ENCODE assay signal across 21 mouse cellular contexts in genomic region chr10:87652139-87652740, GRCm38 (mm10).
DNase-seq lines count a peak whose midpoint lies in the region; ATAC-seq and TF ChIP-seq lines count a peak whose summit lies in the region.
"Had no signal": no experiment of that assay in that cellular context is flagged by ENCODE, and none has a peak within 500 bp of the region (broad histone marks: within the 10 kb centered on the region; RNA-seq: fewer than 3 reads in every experiment).

No protein-coding gene starts in this region.

- peak; percentile 83; the same call in 1 of the 2 replicates for ATAC-seq in hindbrain, embryonic 15.5 days (ENCODE audit: low FRiP score, low read depth)
- no peak for ATAC-seq in hindbrain, embryonic 11.5 days (ENCODE audit: low FRiP score)
- ATAC-seq in midbrain, postnatal 0 days (ENCODE audit: low FRiP score): no peak
- no peak for ATAC-seq in midbrain, embryonic 11.5 days (ENCODE audit: low FRiP score)
- ATAC-seq: CD4-positive, CD25-positive, alpha-beta regulatory T cell, adult 4 months; forebrain, postnatal 0 days had no signal

- no peak overlapping the region for H3K27ac ChIP-seq in cerebellum, adult 2 months (ENCODE audit: insufficient read depth, low read length)
- H3K27ac ChIP-seq in hindbrain, embryonic 15.5 days (replicated peaks): no peak overlapping the region
- H3K27ac ChIP-seq in hindbrain, embryonic 11.5 days (ENCODE audit: low read depth, low read length): no peak overlapping the region
- no peak overlapping the region for H3K27ac ChIP-seq in midbrain, postnatal 0 days (ENCODE audit: low read depth, low read length)
- H3K27ac ChIP-seq in midbrain, embryonic 11.5 days (ENCODE audit: low read depth, low read length): no peak overlapping the region
- H3K27ac ChIP-seq: embryonic facial prominence, embryonic 13.5 days; liver, embryonic 14.5 days had no signal

- DNase-seq in cerebellum, postnatal 10 days: peak; percentile 45 to 65
- no peak for DNase-seq in cerebellum, adult 2 months
- no peak for DNase-seq in hindbrain, embryonic 11.5 days (ENCODE audit: low spot score)
- peak; percentile 69 for DNase-seq in midbrain, postnatal 0 days (ENCODE audit: low spot score)
- no peak for DNase-seq in midbrain, embryonic 11.5 days (ENCODE audit: low spot score, missing footprints)
- no peak for DNase-seq in adrenal gland, postnatal 10 days
- DNase-seq in right cerebral cortex, adult 2 months (ENCODE audit: low spot score in 2 of 2): no peak
- DNase-seq: forebrain, postnatal 0 days; heart, postnatal 14 days; kidney, postnatal 4 days; lung, postnatal 14 days; right cerebral cortex, postnatal 14 days; thymus, postnatal 14 days had no signal

- no peaks in the 10 kb centered on the region for H3K36me3 ChIP-seq in hindbrain, embryonic 15.5 days
- no peaks in the 10 kb centered on the region for H3K36me3 ChIP-seq in hindbrain, embryonic 11.5 days (ENCODE audit: control insufficient read depth, insufficient read depth, low read length)
- no peaks in the 10 kb centered on the region for H3K36me3 ChIP-seq in midbrain, postnatal 0 days (ENCODE audit: insufficient read depth, low read length)
- no peaks in the 10 kb centered on the region for H3K36me3 ChIP-seq in midbrain, embryonic 11.5 days (ENCODE audit: control insufficient read depth, insufficient read depth, low read length)
- H3K36me3 ChIP-seq: embryonic facial prominence, embryonic 13.5 days; G1E had no signal

- no peak overlapping the region for H3K4me2 ChIP-seq in hindbrain, embryonic 15.5 days
- no peak overlapping the region for H3K4me2 ChIP-seq in hindbrain, embryonic 11.5 days (replicated peaks; ENCODE audit: low read depth, low read length)
- H3K4me2 ChIP-seq in midbrain, postnatal 0 days (ENCODE audit: low read depth, low read length, poor library complexity, severe bottlenecking): no peak overlapping the region
- H3K4me2 ChIP-seq in midbrain, embryonic 11.5 days: no peak overlapping the region
- H3K4me2 ChIP-seq: embryonic facial prominence, embryonic 13.5 days; heart, embryonic 11.5 days had no signal

- WGBS in cerebellum, adult 2 months: 16% methylated on average over 8 of the region's 8 CpGs
- WGBS in hindbrain, embryonic 15.5 days: 65% methylated on average over 8 of the region's 8 CpGs
- WGBS in hindbrain, embryonic 11.5 days: 79% methylated on average over 8 of the region's 8 CpGs
- 53% methylated on average over 8 of the region's 8 CpGs for whole genome bisulfite sequencing in midbrain, postnatal 0 days
- WGBS in midbrain, embryonic 11.5 days: 74% methylated on average over 8 of the region's 8 CpGs

- no peak overlapping the region for H3K9ac ChIP-seq in hindbrain, embryonic 15.5 days
- no peak overlapping the region for H3K9ac ChIP-seq in hindbrain, embryonic 11.5 days (ENCODE audit: low read depth, low read length)
- no peak overlapping the region for H3K9ac ChIP-seq in midbrain, postnatal 0 days (replicated peaks; ENCODE audit: low read length, poor library complexity, severe bottlenecking)
- H3K9ac ChIP-seq in midbrain, embryonic 11.5 days (ENCODE audit: low read length): no peak overlapping the region
- H3K9ac ChIP-seq: embryonic facial prominence, embryonic 13.5 days; forebrain, postnatal 0 days; liver, embryonic 14.5 days had no signal

- no peak overlapping the region for H3K4me3 ChIP-seq in cerebellum, adult 2 months (replicated peaks; ENCODE audit: insufficient read depth, low read depth, low read length)
- no peak overlapping the region for H3K4me3 ChIP-seq in hindbrain, embryonic 15.5 days
- H3K4me3 ChIP-seq in hindbrain, embryonic 11.5 days (ENCODE audit: low read depth, low read length): no peak overlapping the region
- H3K4me3 ChIP-seq in midbrain, postnatal 0 days (ENCODE audit: low read depth, low read length): no peak overlapping the region
- H3K4me3 ChIP-seq in midbrain, embryonic 11.5 days (ENCODE audit: low read depth, low read length): no peak overlapping the region
- H3K4me3 ChIP-seq: embryonic facial prominence, embryonic 13.5 days; megakaryocyte, embryonic 14.5 days; myocyte had no signal

- no peaks in the 10 kb centered on the region for H3K4me1 ChIP-seq in cerebellum, adult 2 months (ENCODE audit: control insufficient read depth, insufficient read depth, low read length)
- no peaks in the 10 kb centered on the region for H3K4me1 ChIP-seq in hindbrain, embryonic 15.5 days (replicated peaks)
- no peaks in the 10 kb centered on the region for H3K4me1 ChIP-seq in hindbrain, embryonic 11.5 days (replicated peaks; ENCODE audit: control insufficient read depth, insufficient read depth, low read length)
- H3K4me1 ChIP-seq in midbrain, postnatal 0 days (ENCODE audit: insufficient read depth, low read length): no peaks in the 10 kb centered on the region
- H3K4me1 ChIP-seq in midbrain, embryonic 11.5 days (ENCODE audit: control insufficient read depth, insufficient read depth, low read length): no peaks in the 10 kb centered on the region
- H3K4me1 ChIP-seq: embryonic facial prominence, embryonic 13.5 days; megakaryocyte, embryonic 14.5 days had no signal

- H3K27me3 ChIP-seq in cerebellum, adult 2 months (ENCODE audit: control insufficient read depth, insufficient read depth, low read length): no peaks in the 10 kb centered on the region
- H3K27me3 ChIP-seq in hindbrain, embryonic 15.5 days: no peaks in the 10 kb centered on the region
- no peaks in the 10 kb centered on the region for H3K27me3 ChIP-seq in hindbrain, embryonic 11.5 days (ENCODE audit: control insufficient read depth, insufficient read depth, low read length)
- no peaks in the 10 kb centered on the region for H3K27me3 ChIP-seq in midbrain, postnatal 0 days (ENCODE audit: insufficient read depth, low read length)
- no peaks in the 10 kb centered on the region for H3K27me3 ChIP-seq in midbrain, embryonic 11.5 days (ENCODE audit: control insufficient read depth, insufficient read depth, low read length)
- H3K27me3 ChIP-seq: embryonic facial prominence, embryonic 13.5 days; megakaryocyte, embryonic 14.5 days had no signal

- no peak for TF ChIP-seq CTCF in cerebellum, adult 2 months (IDR thresholded peaks at IDR 0.05; ENCODE audit: borderline replicate concordance, insufficient read depth, low read depth, low read length)
- TF ChIP-seq CTCF in midbrain, postnatal 0 days (IDR thresholded peaks at IDR 0.05): no peak

- no peak for TF ChIP-seq POLR2A in cerebellum, adult 2 months (IDR thresholded peaks at IDR 0.05; ENCODE audit: borderline replicate concordance, insufficient read depth, low read length)

- H3K9me3 ChIP-seq in hindbrain, embryonic 15.5 days: no peaks in the 10 kb centered on the region
- H3K9me3 ChIP-seq in hindbrain, embryonic 11.5 days (ENCODE audit: control insufficient read depth, low read length): no peaks in the 10 kb centered on the region
- H3K9me3 ChIP-seq in midbrain, postnatal 0 days (ENCODE audit: low read length): no peaks in the 10 kb centered on the region
- H3K9me3 ChIP-seq in midbrain, embryonic 11.5 days (ENCODE audit: control insufficient read depth, low read length): no peaks in the 10 kb centered on the region
- H3K9me3 ChIP-seq: embryonic facial prominence, embryonic 13.5 days; megakaryocyte, embryonic 14.5 days had no signal

Comparison
In these comparisons a context has a peak if more than half of its experiments do, and no peak if none do; other contexts are left out.
1. DNase-seq: peak in cerebellum, postnatal 10 days (2 of 2) and midbrain, postnatal 0 days (single experiment); none in cerebellum, adult 2 months (0 of 2), hindbrain, embryonic 11.5 days (single experiment), midbrain, embryonic 11.5 days (single experiment), adrenal gland, postnatal 10 days (single experiment) and right cerebral cortex, adult 2 months (0 of 2).